Mouse (Mus musculus) heart, embryonic 13.5 days (tissue): Measurements from ENCODE around the gene Snap25. TPM values are rescaled to one million over a fixed set of nuclear protein-coding genes. Genes with fewer than 3 reads are reported as not detected.

Source experiments
- ATAC-seq: fragments of 200-750 bp; cut with Nextera tagmentation; 2 replicates; pipeline ENCODE4 v1.8.0; 2017; ENCODE audit warnings: moderate TSS enrichment; ENCODE audit not compliant: insufficient number of reproducible peaks, low FRiP score, low TSS enrichment; ENCODE audit errors: extremely low read depth
- H3K27ac ChIP-seq: fragments of 300-500 bp; sonication (generic); replicated peaks from 2 replicates; pipeline ENCODE4 v1.5.1; 2015; ENCODE audit warnings: moderate library complexity, mild to moderate bottlenecking, inconsistent platforms
- H3K27me3 ChIP-seq: fragments of 300-500 bp; sonication (generic); replicated peaks from 2 replicates; pipeline ENCODE4 v1.6.1; 2015; ENCODE audit warnings: mild to moderate bottlenecking, inconsistent platforms
- H3K36me3 ChIP-seq: fragments of 300-500 bp; sonication (generic); 2 replicates; pipeline ENCODE4 v1.6.1; 2015; ENCODE audit warnings: mild to moderate bottlenecking, inconsistent platforms
- H3K4me1 ChIP-seq: fragments of 300-500 bp; sonication (generic); 2 replicates; pipeline ENCODE4 v1.6.1; 2015; ENCODE audit warnings: inconsistent platforms
- H3K4me2 ChIP-seq: fragments of 300-500 bp; sonication (generic); 2 replicates; pipeline ENCODE4 v1.6.1; 2015; ENCODE audit warnings: inconsistent platforms, mild to moderate bottlenecking, moderate library complexity
- H3K4me3 ChIP-seq: fragments of 300-500 bp; sonication (generic); 2 replicates; pipeline ENCODE4 v1.5.1; 2015; ENCODE audit warnings: moderate library complexity, mild to moderate bottlenecking, inconsistent platforms
- H3K9ac ChIP-seq: fragments of 300-500 bp; sonication (generic); 2 replicates; pipeline ENCODE4 v1.6.1; 2015; ENCODE audit warnings: inconsistent platforms, mild to moderate bottlenecking, moderate library complexity
- H3K9me3 ChIP-seq: fragments of 300-500 bp; sonication (generic); 2 replicates; pipeline ENCODE4 v1.6.1; 2016; ENCODE audit warnings: inconsistent platforms
- WGBS: fragments of 180-500 bp; shearing (Covaris S2); methylation state at CpG from one replicate; pipeline ENCODE4 v1.1.7; 2015; ENCODE audit warnings: mixed read lengths; 5-methylcytosine and 5-hydroxymethylcytosine counted together
- polyA plus RNA-seq: library from polyadenylated mRNA; unstranded; fragments of >200 nt; fragmentation: Nextera tagmentation; extraction: Ambion mirVana; gene quantifications from 2 replicates; pipeline ENCODE4 v1.2.1, GENCODE M21; 2015

The Snap25 gene
- 0.52 and 0.82 TPM in 2 replicates for polyA plus RNA-seq

- Histone ChIP-seq H3K9ac (peak within 1 kb of the TSS; percentile 56), H3K4me3 (peak within 1 kb of the TSS; percentile 51), H3K4me2 (peak within 1 kb of the TSS; percentile 75), H3K36me3 (no peaks in the 10 kb centered on the region), H3K27me3 (no peaks in the 10 kb centered on the region), H3K4me1 (peaks cover 24% of the 10 kb centered on the region), H3K9me3 (no peaks in the 10 kb centered on the region), H3K27ac (no peak within 1 kb of the TSS)
- 1% methylated on average over 20 of the region's 20 CpGs for WGBS
- ATAC-seq: no peak
These were observed at the start of gene Snap25 for GRCm38 (mm10) chr2:136713299-136713758. Gene Snap25, plus strand, starts transcription at chr2:136713453.

- Histone ChIP-seq H3K9me3 (no peaks in the 10 kb centered on the region), H3K4me1 (peaks cover 10% of the 10 kb centered on the region), H3K4me3 (no peak overlapping the region), H3K27ac (no peak overlapping the region), H3K36me3 (no peaks in the 10 kb centered on the region), H3K9ac (no peak overlapping the region), H3K27me3 (no peaks in the 10 kb centered on the region), H3K4me2 (no peak overlapping the region)
- 64% methylated on average over 1 of the region's 1 CpGs for WGBS
- ATAC-seq: no peak
These were observed 46.3 kb upstream of the Snap25 start for GRCm38 (mm10) chr2:136666951-136667350.

DNA sequence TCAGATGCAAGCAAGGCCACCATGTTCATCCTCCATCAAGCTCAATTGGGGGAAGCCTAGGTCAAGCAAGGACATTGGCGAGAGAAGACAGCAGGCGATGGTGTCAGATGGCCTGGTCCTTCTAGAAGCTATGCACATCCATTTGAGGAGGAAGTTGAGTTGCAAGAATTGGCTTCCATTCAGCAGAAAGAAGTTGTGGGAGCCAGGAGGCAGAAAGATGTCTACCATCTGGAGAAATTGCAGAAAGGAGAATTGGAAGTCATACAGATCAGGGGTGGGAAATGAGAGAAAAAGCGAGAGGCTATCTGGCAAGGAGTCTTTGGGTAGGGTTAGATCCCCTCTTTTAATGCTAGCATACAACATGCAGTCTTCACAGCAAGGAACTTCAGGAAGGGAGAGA, 44.1 kb upstream of the Snap25 start:
- H3K36me3 ChIP-seq: no peaks in the 10 kb centered on the region
- no peak overlapping the region for H3K9ac ChIP-seq
- no peak overlapping the region for H3K4me3 ChIP-seq
- H3K27ac ChIP-seq: no peak overlapping the region
- no peaks in the 10 kb centered on the region for H3K27me3 ChIP-seq
- no peaks in the 10 kb centered on the region for H3K9me3 ChIP-seq
- H3K4me1 ChIP-seq: peaks cover 10% of the 10 kb centered on the region
- H3K4me2 ChIP-seq: no peak overlapping the region
- no peak for ATAC-seq
- WGBS: 65% methylated on average over 3 of the region's 3 CpGs

- no peak overlapping the region for H3K4me3 ChIP-seq
These were observed 43.6 kb upstream of the Snap25 start for GRCm38 (mm10) chr2:136669665-136670064.

DNA sequence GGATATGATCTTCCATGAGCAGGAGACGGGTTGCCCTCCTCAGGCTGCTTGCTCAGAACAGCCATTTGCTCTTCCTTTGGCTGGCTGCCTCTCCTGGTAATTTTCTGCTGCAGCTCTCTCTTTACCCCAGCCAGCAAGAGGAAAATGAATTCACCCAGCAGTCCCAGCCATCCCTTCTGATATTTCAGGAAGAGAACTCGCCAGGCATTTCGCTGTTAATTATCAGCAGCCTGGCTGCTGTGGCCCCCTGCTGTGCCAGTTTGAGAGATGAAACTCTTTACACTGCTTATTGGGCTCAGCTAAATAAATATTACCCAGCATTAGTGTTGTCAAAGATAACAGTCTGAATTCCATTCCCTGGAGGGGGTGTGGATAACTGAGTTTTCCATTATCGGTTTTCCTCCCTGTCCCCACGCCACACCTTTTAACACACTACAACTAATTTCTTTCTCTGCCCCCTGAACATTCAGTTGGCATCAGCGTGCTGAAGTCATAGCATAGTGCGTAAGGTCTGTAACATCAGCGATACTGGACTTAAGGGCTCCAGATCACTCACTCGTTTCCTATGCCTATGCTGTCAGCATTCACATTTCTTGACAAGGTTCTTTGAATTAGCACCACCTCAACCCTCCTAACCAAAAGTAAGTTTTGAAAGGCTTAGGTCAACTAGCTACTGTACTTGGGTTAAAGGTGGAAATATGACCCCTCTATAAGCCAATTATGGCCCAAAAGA, 42.5 kb upstream of the Snap25 start:
- H3K27ac ChIP-seq: no peak overlapping the region
- H3K9ac ChIP-seq: no peak overlapping the region; the same call in 1 of the 2 replicates
- peak overlapping the region; percentile 35 for H3K4me2 ChIP-seq
- H3K9me3 ChIP-seq: no peaks in the 10 kb centered on the region
- 17% methylated on average over 9 of the region's 9 CpGs for WGBS
- H3K36me3 ChIP-seq: no peaks in the 10 kb centered on the region
- H3K4me1 ChIP-seq: peaks cover 10% of the 10 kb centered on the region
- H3K4me3 ChIP-seq: no peak overlapping the region
- ATAC-seq: no peak
- no peaks in the 10 kb centered on the region for H3K27me3 ChIP-seq

More at GRCm38 (mm10) chr2:136669665-136670064, 43.6 kb upstream of the Snap25 start:
- H3K27me3 ChIP-seq: no peaks in the 10 kb centered on the region
- H3K9ac ChIP-seq: no peak overlapping the region
- H3K4me2 ChIP-seq: no peak overlapping the region
- no peaks in the 10 kb centered on the region for H3K36me3 ChIP-seq
- H3K9me3 ChIP-seq: no peaks in the 10 kb centered on the region
- ATAC-seq: no peak
- peaks cover 10% of the 10 kb centered on the region for H3K4me1 ChIP-seq
- H3K27ac ChIP-seq: no peak overlapping the region
- 67% methylated on average over 3 of the region's 3 CpGs for WGBS

DNA sequence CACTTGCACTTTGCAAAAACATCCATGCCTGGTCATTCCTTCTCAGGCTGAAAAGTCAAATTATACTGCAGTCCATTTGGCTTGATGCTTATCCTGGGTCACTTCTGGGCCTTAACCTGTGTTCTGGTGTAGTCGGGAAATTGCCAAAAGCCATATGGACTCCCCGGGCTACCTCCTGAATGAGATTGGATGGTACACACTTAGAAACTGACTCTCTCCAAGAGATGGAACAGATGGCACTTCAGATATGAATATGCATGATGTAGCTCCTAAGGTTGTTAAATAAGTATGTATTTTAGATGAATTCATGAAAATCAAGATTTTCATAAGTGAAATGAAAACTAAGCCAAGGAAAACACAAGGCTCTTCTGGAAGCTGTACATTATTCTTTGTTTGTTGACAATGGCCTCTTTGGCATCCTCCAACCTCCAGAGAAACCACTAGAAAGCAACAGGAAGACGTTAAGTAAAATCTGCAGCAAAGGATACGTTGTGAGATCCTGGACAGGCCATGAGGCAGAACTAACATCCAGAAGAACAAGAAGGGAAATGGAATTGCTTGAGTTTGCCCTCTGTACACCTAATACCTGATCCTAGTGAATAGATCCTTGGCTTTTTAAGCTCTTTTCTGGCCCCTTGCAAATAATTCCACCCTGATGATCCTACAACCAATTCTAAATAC, 39.0 kb upstream of the Snap25 start:
- H3K27ac ChIP-seq: no peak overlapping the region
- WGBS: 68% methylated on average over 4 of the region's 4 CpGs
- no peak overlapping the region for H3K4me2 ChIP-seq
- H3K4me3 ChIP-seq: no peak overlapping the region
- ATAC-seq: no peak
- H3K9ac ChIP-seq: no peak overlapping the region
- H3K9me3 ChIP-seq: no peaks in the 10 kb centered on the region
- peaks cover 31% of the 10 kb centered on the region for H3K4me1 ChIP-seq
- no peaks in the 10 kb centered on the region for H3K27me3 ChIP-seq
- H3K36me3 ChIP-seq: no peaks in the 10 kb centered on the region

DNA sequence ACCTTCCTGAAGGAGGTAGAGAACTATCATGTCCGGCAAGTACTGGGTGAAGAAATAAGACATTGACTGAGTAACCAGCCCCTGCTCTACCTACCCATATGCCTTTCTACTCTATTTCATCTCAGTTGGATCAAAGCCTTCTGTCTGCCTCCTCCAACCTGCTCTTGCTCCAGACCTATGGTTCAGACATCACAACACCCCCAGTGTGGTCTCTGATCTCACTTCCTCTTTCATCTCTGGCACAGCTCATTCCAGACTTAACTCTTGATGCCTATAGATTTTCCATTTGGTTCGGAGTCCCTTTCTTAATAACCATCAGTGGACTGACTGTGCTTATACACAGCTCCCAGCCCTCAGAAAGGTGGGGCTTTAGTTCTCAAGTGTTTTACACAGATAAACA, 37.1 kb upstream of the Snap25 start:
- no peak for ATAC-seq
- H3K27me3 ChIP-seq: no peaks in the 10 kb centered on the region
- H3K4me3 ChIP-seq: no peak overlapping the region
- no peak overlapping the region for H3K9ac ChIP-seq
- no peaks in the 10 kb centered on the region for H3K36me3 ChIP-seq
- 70% methylated on average over 2 of the region's 2 CpGs for WGBS
- H3K4me2 ChIP-seq: no peak overlapping the region
- H3K27ac ChIP-seq: no peak overlapping the region
- H3K9me3 ChIP-seq: no peaks in the 10 kb centered on the region
- H3K4me1 ChIP-seq: peaks cover 29% of the 10 kb centered on the region

DNA sequence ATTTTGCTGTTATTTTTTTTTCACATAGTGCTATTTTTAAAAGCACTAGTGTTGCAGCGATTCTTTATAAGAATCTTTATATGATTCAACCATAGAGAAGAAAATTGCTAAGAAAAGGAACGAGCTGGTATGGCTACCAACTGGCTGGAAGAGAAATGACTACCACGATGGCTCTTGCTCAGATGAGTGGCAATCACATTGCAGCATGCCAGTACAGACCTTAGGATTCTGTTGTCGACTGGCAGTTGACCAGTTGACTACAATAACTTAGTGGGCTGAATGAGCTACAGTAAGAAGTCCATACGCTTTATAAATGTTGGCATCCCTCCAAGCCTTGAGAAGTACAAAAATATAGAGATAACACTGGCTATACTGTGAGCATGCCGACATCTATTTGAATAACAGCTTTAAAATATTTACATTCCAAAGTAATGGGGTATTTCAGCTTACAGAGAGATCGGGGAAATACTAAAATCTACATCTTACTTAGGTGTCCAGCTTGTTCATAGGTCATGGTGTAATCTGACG, 36.3 kb upstream of the Snap25 start:
- Histone ChIP-seq H3K9ac (no peak overlapping the region), H3K27ac (no peak overlapping the region), H3K27me3 (no peaks in the 10 kb centered on the region), H3K9me3 (no peaks in the 10 kb centered on the region), H3K4me1 (peaks cover 31% of the 10 kb centered on the region), H3K4me2 (no peak overlapping the region), H3K4me3 (no peak overlapping the region), H3K36me3 (no peaks in the 10 kb centered on the region)
- WGBS: 45% methylated on average over 8 of the region's 8 CpGs
- ATAC-seq: no peak

- H3K27ac ChIP-seq: peak overlapping the region; percentile 91
- H3K36me3 ChIP-seq: no peaks in the 10 kb centered on the region
- peak; percentile 47 for ATAC-seq
- peak overlapping the region; percentile 89 for H3K9ac ChIP-seq
- WGBS: 2% methylated on average over 44 of the region's 44 CpGs
- peak overlapping the region; percentile 69 for H3K4me3 ChIP-seq
- H3K4me2 ChIP-seq: peak overlapping the region; percentile 92
- no peaks in the 10 kb centered on the region for H3K9me3 ChIP-seq
- peaks cover 41% of the 10 kb centered on the region for H3K4me1 ChIP-seq
- no peaks in the 10 kb centered on the region for H3K27me3 ChIP-seq
These were observed 34.7 kb upstream of the Snap25 start for GRCm38 (mm10) chr2:136678321-136679161.

DNA sequence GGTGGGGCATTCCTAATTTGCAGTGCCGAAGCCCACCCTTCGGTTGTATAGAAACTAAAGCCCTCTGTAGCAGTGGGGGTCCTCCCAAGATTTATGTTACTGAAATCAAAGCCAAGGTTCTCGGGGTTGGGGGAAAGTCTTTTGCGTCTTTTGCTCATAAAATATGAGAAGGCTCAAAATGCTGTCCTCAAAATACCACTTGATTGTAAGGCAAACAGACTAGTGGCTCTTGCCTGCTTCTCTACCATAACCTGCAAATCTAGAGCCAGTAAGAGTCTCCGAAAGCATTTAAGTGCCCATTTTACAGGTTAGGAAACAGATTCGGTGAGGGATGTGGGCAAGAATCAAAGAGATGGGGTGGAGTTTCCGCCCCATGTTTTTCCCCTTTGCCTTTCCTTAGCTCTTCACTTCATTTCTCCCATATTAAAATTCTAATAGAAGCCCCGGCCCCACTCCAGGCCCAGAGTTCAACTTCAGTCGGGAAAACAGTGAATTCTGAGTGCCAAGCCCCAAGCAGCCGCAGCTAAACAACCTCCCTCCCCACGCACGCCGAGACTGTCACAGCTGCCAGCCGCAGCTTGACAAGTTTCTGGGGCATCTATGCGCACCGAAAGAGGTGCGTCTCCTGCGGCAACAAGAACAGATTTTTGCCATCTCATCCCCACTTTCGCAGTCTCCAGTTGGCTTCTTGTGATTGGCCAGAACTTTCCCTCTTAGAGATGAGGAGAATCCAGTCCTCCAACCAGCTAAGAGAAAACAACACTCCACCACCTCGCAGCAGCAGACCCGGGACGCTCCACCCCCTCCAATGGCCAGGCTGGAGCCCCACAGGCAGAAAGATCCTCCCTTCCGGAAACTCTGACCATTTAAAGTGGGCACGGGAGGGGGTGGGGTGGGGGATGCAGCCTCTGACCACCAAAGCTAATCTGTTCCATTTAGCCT, 33.7 kb upstream of the Snap25 start:
- peak; percentile 64; the same call in 1 of the 2 replicates for ATAC-seq
- Histone ChIP-seq H3K27ac (peak overlapping the region; percentile 91), H3K36me3 (no peaks in the 10 kb centered on the region), H3K9me3 (no peaks in the 10 kb centered on the region), H3K4me1 (peaks cover 41% of the 10 kb centered on the region), H3K27me3 (no peaks in the 10 kb centered on the region), H3K9ac (peak overlapping the region; percentile 89), H3K4me2 (peak overlapping the region; percentile 92), H3K4me3 (peak overlapping the region; percentile 69)
- 2% methylated on average over 24 of the region's 24 CpGs for WGBS
